Mouse (Mus musculus): ENCODE measurements at regions not wholly inside any gene's neighbourhood (a gene's known extent, or its start where the extent isn't known, plus 50 kb on each side); places are given as distances from the start of the nearest gene placed in this dataset.

DNA sequence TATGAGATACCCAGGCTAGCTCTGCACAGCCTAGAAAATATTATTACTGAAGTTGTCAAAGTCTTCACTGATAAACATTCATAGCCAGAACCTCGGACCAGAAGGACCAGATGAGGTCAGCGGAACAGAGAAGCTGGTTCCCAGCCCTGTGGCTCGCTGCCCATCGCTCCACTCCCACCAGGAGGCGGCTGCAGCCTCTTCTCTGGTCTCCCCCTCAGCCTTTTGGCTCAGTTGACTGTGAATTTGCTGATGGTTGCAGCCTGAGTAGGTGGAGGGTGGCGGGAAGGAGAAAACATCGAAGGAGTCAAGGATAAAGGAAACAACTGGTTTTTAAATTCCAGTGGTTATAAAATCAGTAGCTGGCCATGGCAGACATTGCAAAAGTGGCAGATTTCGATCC, 221.7 kb upstream of the Klf3 start:
- TF ChIP-seq CTCF (IDR thresholded peaks at IDR 0.05; ENCODE audit: extremely low read depth, insufficient read depth, low read length): no peak
- TF ChIP-seq POLR2A (IDR thresholded peaks at IDR 0.05; ENCODE audit: extremely low read depth, insufficient read depth, low read length): no peak
